Mouse (Mus musculus) liver, embryonic 11.5 days (tissue): ENCODE measurements around the gene Olfr195. TPM values are rescaled to one million over a fixed set of nuclear protein-coding genes. Genes with fewer than 3 reads are reported as not detected.
"Not testable (repeated sequence)": the region's sequence is repeated elsewhere in the genome, so short reads cannot be mapped to it uniquely, and the experiment has no call there.

Experiments used
- ATAC-seq: fragments of 200-750 bp; cut with Nextera tagmentation; replicated peaks from 2 replicates; pipeline ENCODE4 v1.8.0; 2017; ENCODE audit warnings: moderate number of reproducible peaks, mild to moderate bottlenecking, moderate TSS enrichment, moderate library complexity; ENCODE audit not compliant: low FRiP score
- DNase-seq: peaks from one replicate; pipeline ENCODE4 v3.0.0-alpha.2; 2017; ENCODE audit warnings: low spot score
- H3K27ac ChIP-seq: fragments of 300-500 bp; sonication (generic); 2 replicates; pipeline ENCODE4 v1.5.1; 2014; ENCODE audit warnings: mild to moderate bottlenecking, low read depth, low read length, control low read depth
- H3K27me3 ChIP-seq: fragments of 300-500 bp; sonication (generic); replicated peaks from 2 replicates; pipeline ENCODE4 v1.6.1; 2014; ENCODE audit warnings: low read length, mixed read lengths; ENCODE audit not compliant: control insufficient read depth, insufficient read depth
- H3K36me3 ChIP-seq: fragments of 300-500 bp; sonication (generic); 2 replicates; pipeline ENCODE4 v1.6.1; 2014; ENCODE audit warnings: mild to moderate bottlenecking, low read length, moderate library complexity, mixed read lengths; ENCODE audit not compliant: control insufficient read depth, insufficient read depth
- H3K4me1 ChIP-seq: fragments of 300-500 bp; sonication (generic); replicated peaks from 2 replicates; pipeline ENCODE4 v1.6.1; 2014; ENCODE audit warnings: low read length, mixed read lengths; ENCODE audit not compliant: control insufficient read depth, insufficient read depth
- H3K4me2 ChIP-seq: fragments of 300-500 bp; sonication (generic); 2 replicates; pipeline ENCODE4 v1.6.1; 2014; ENCODE audit warnings: mild to moderate bottlenecking, control low read depth, moderate library complexity
- H3K4me3 ChIP-seq: fragments of 300-500 bp; sonication (generic); 2 replicates; pipeline ENCODE4 v1.5.1; 2014; ENCODE audit warnings: low read depth, low read length, control low read depth
- H3K9ac ChIP-seq: fragments of 300-500 bp; sonication (generic); 2 replicates; pipeline ENCODE4 v1.6.1; 2014; ENCODE audit warnings: low read depth, low read length, control low read depth
- H3K9me3 ChIP-seq: fragments of 300-500 bp; sonication (generic); 2 replicates; pipeline ENCODE4 v1.6.1; 2016; ENCODE audit warnings: low read length, inconsistent platforms, mixed read lengths; ENCODE audit not compliant: control insufficient read depth
- WGBS: fragments of 180-500 bp; shearing (Covaris S2); extraction: QIAGEN DNeasy Blood & Tissue Kit; methylation state at CpG from one replicate; pipeline ENCODE4 v1.1.7; 2014; 5-methylcytosine and 5-hydroxymethylcytosine counted together
- polyA plus RNA-seq: library from polyadenylated mRNA; unstranded; fragments of >200 nt; fragmentation: Nextera tagmentation; extraction: Ambion mirVana; gene quantifications from 2 replicates; pipeline ENCODE4 v1.2.1, GENCODE M21; 2014

The Olfr195 gene
- not detected in 2 replicates for polyA plus RNA-seq

DNA sequence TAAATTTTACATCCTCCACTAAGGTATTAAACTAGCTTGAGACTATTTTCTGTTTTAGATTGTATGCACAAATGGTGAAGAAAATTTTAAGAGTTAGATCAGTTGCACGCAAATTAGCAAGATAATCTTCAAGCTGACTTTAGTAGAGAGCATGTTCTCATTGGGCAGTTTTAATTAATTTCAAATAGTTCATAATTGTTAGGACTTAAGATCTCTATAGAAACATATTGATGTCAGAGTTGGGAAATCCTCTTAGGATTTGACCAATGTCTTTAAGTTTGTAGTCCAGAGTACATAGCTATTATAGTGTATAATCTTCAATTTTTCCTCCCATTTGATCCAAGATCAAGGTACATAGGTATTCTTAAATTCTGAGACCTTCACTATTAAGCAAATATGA is at the start of gene Olfr195:
Gene Olfr195, plus strand, starts transcription at position 301 of the 400 bp plus-strand sequence.
- Histone ChIP-seq H3K27me3 (no peaks in the 10 kb centered on the region), H3K9me3 (peaks cover 2% of the 10 kb centered on the region; the same call in 1 of the 2 replicates), H3K4me3 (no peak within 1 kb of the TSS), H3K27ac (no peak within 1 kb of the TSS), H3K4me2 (no peak within 1 kb of the TSS), H3K4me1 (no peaks in the 10 kb centered on the region), H3K36me3 (no peaks in the 10 kb centered on the region), H3K9ac (no peak within 1 kb of the TSS)
- DNase-seq, result no peak
- WGBS, result 74% methylated on average over 1 of the region's 1 CpGs
- no peak for ATAC-seq

DNA sequence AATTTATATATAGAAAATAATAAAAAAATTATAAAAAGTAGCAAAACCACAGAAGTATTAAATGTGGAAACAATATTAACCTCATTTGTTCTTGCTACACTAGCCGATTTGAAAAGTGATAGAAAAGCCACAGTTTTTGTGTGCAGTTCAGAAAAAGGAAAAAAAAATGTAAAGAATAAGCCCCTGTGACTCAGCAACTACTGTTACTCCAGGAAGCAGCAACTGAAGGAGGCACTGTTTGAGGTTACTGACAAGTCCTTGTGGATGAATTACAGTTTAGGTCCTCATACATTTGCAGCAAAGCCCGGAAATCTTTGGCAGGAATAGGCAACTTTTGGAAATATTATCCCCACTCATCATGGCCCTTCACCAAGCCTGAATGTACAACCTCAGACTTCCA is 41.5 kb upstream of the Olfr195 start:
- Histone ChIP-seq H3K36me3 (no peaks in the 10 kb centered on the region), H3K4me3 (no peak overlapping the region), H3K4me1 (no peaks in the 10 kb centered on the region), H3K27me3 (no peaks in the 10 kb centered on the region), H3K9ac (no peak overlapping the region), H3K27ac (no peak overlapping the region), H3K9me3 (no peaks in the 10 kb centered on the region), H3K4me2 (no peak overlapping the region)
- no peak for DNase-seq
- WGBS, result 71% methylated on average over 2 of the region's 2 CpGs
- no peak for ATAC-seq

DNA sequence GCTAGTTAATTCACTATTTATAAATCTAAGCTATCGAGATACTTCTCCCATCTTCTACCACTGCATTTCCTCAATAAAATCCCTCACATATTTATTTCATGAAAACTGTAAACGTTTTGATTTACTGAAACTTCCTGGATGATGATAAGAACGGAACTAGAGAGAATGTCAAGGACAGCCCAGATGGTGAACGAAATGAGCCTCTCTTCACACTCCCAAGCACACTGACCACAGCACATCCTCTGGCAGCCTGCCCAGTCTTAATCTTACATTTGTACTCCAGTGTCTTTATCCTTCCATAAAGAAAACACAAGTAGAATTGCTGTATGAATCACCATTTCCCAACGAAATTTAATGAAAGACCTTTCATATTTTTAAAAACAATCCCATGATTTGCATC is 38.3 kb upstream of the Olfr195 start:
- not testable (repeated sequence) for DNase-seq, H3K9me3 ChIP-seq, H3K4me2 ChIP-seq, H3K4me1 ChIP-seq, H3K9ac ChIP-seq, H3K36me3 ChIP-seq, ATAC-seq, H3K27me3 ChIP-seq, H3K27ac ChIP-seq, H3K4me3 ChIP-seq
- WGBS, result 48% methylated on average over 5 of the region's 5 CpGs

DNA sequence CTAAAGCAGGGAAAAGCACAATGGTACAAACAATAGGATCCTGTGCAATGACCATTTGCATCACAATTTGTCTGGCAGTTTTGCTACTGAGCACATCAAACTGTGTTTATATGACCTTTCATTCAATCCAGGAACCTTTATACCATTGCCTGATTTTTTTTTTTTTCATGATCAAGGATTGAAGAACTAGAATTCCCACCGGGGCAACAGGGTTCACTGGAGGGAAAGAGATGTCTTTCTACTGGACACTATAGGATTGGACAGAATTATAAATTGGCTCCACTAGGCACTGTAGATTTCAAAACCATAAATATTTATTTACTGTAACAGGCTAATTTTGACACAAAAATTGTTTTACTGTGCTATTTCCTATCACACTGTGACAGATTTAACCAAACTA is 35.1 kb upstream of the Olfr195 start, which contains the start of gene Olfr193:
Gene Olfr193, minus strand, starts transcription at position 101 of the 400 bp plus-strand sequence.
- ATAC-seq (no peak), DNase-seq (no peak)
- Histone ChIP-seq H3K4me2 (no peak within 1 kb of the TSS), H3K4me1 (no peaks in the 10 kb centered on the region), H3K9ac (no peak within 1 kb of the TSS), H3K4me3 (no peak within 1 kb of the TSS), H3K36me3 (no peaks in the 10 kb centered on the region), H3K27ac (no peak within 1 kb of the TSS), H3K27me3 (no peaks in the 10 kb centered on the region), H3K9me3 (no peaks in the 10 kb centered on the region)
- 77% methylated on average over 1 of the region's 1 CpGs for WGBS

DNA sequence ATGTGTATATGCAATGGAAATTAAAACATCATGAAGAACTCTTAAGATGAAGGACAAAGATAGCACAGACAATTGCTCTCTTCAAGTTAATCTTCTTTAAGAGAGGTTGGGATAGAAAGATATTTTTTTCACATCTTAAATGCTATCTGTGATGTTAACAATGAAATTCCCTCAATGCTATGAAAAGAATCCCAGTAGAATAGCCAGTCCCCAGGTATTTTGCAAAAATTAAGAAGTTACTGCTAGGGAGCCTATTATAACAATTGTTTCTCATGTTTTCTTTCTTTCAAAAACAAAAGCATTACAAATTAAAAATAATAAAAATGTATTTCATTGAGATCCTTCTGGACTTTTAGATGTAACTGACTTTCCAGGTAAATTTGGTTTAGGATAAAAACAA is 25.9 kb upstream of the Olfr195 start, which contains the start of gene Olfr194:
Gene Olfr194, minus strand, starts transcription at position 101 of the 400 bp plus-strand sequence.
- no peak within 1 kb of the TSS for H3K4me3 ChIP-seq
- DNase-seq (no peak), ATAC-seq (no peak)
- H3K27me3 ChIP-seq, result no peaks in the 10 kb centered on the region
- no peaks in the 10 kb centered on the region for H3K36me3 ChIP-seq
- H3K4me2 ChIP-seq, result no peak within 1 kb of the TSS
- no peak within 1 kb of the TSS for H3K27ac ChIP-seq
- H3K9me3 ChIP-seq, result no peaks in the 10 kb centered on the region
- H3K9ac ChIP-seq, result no peak within 1 kb of the TSS
- H3K4me1 ChIP-seq, result no peaks in the 10 kb centered on the region

DNA sequence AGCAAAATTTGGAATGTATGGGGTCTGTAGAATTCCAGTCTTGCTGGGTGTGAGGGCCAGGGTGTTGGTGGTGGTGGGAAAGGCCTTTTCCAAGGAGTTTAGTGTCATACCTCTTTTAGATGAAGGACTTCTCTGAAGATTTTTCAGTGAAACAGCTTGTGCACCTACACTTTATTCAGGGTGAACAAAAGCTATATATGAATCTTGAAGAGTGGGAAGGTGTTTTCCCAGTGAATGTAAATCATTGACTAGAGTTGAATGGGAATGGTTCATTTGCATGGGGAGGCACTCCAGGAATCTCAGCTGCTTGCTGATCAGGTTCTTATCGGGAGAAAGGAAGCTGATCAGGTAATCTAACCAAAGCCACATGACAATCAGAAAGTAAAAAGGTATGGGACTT is 16.1 kb upstream of the Olfr195 start:
- Histone ChIP-seq H3K36me3 (no peaks in the 10 kb centered on the region), H3K9ac (no peak overlapping the region), H3K4me2 (no peak overlapping the region), H3K27me3 (no peaks in the 10 kb centered on the region), H3K9me3 (no peaks in the 10 kb centered on the region; the same call in 1 of the 2 replicates), H3K4me1 (no peaks in the 10 kb centered on the region), H3K27ac (no peak overlapping the region), H3K4me3 (no peak overlapping the region)
- no peak for ATAC-seq
- 88% methylated on average over 1 of the region's 1 CpGs for WGBS
- no peak for DNase-seq

DNA sequence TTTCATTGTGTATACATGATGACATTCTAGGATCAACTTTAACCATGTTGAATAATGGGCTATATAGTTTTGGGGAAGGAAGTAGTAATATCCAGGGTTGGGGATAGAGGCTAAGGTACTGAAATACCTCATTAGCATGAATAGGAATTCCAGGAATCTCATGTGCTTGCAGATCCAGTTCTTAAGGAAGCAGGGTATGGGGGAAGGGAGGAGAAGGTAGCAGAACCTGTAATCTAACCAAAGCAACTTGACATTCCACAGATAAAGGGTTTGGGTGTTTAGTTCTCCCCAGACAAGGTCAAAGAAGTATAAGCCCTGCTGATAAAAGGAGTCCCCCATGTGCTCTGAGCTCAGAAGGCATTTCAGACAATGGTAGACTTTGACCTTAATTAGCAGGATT is 5.7 kb upstream of the Olfr195 start:
- H3K27ac ChIP-seq, result no peak overlapping the region
- no peaks in the 10 kb centered on the region for H3K4me1 ChIP-seq
- no peaks in the 10 kb centered on the region for H3K36me3 ChIP-seq
- no peak overlapping the region for H3K4me3 ChIP-seq
- no peak overlapping the region for H3K4me2 ChIP-seq
- no peaks in the 10 kb centered on the region for H3K27me3 ChIP-seq
- no peak overlapping the region for H3K9ac ChIP-seq
- DNase-seq (no peak), ATAC-seq (no peak)
- H3K9me3 ChIP-seq, result peaks cover 2% of the 10 kb centered on the region; the same call in 1 of the 2 replicates

DNA sequence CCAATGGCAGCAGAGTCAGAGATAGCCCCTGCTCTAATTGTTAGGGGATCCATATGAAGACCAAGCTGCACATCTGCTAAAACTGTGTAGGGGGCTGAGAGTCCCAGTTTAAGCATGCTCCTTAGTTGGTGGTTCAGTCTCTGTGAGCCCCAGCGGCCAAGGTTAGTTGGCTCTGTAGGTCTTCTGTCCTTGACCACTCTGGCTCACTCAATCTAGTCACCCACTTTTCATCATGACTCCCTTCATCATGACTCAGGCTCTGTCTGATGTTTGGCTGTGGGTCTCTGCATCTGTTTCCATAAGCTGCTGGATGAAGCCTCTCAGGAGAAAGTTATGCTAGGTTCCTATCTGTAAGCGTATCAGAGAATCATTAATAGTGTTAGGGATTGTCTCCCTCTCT is 5.2 kb downstream of the Olfr195 start:
- no peak for ATAC-seq
- Histone ChIP-seq H3K36me3 (no peaks in the 10 kb centered on the region), H3K9me3 (no peaks in the 10 kb centered on the region), H3K4me3 (no peak overlapping the region), H3K27me3 (no peaks in the 10 kb centered on the region), H3K4me2 (no peak overlapping the region), H3K4me1 (no peaks in the 10 kb centered on the region), H3K9ac (no peak overlapping the region), H3K27ac (no peak overlapping the region)
- WGBS, result 75% methylated on average over 2 of the region's 2 CpGs
- no peak for DNase-seq

DNA sequence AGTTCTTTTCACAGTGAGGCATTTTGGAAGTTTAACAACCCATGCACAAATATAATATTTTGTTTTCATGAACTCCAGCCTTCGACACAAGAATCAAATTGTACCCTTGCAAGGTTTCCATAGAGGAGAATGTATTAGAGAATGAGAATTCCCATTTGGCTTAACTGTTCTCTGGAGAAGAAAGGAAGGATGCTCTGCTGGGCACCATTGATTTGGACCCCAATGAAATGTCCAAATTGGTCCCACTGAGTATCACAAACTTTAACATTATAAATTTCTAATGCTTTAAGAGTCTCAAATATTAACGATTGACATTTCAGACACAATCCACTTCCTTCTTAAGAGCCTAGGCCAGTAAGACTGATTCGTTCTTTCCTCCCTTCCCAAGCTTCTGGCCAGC is 23.5 kb downstream of the Olfr195 start, which contains the start of gene Olfr196:
Gene Olfr196, minus strand, starts transcription at position 101 of the 400 bp plus-strand sequence.
- ATAC-seq, result no peak
- Histone ChIP-seq H3K27ac (no peak within 1 kb of the TSS), H3K9me3 (peaks cover 2% of the 10 kb centered on the region; the same call in 1 of the 2 replicates), H3K4me1 (no peaks in the 10 kb centered on the region), H3K4me2 (no peak within 1 kb of the TSS), H3K9ac (no peak within 1 kb of the TSS), H3K4me3 (no peak within 1 kb of the TSS), H3K27me3 (no peaks in the 10 kb centered on the region), H3K36me3 (no peaks in the 10 kb centered on the region)
- no peak for DNase-seq
- WGBS, result 58% methylated on average over 3 of the region's 3 CpGs
